Mouse (Mus musculus) ovary, postnatal 10 days (tissue): ENCODE data around the gene Trpc1.

Experiments used
- DNase-seq: peaks from one replicate; pipeline ENCODE4 v3.0.0; 2022; ENCODE audit warnings: low spot score

Gene Trpc1

GRCm38 (mm10) chr9:95750037-95750511, at the start of gene Trpc1:
Trpc1 (minus strand) TSS chr9:95750375.
- DNase-seq = peak; percentile 53

- no peak for DNase-seq
Measured at GRCm38 (mm10) chr9:95796323-95796722, 46.1 kb upstream of the Trpc1 start.

GRCm38 (mm10) chr9:95795844-95796243, 45.7 kb upstream of the Trpc1 start:
- DNase-seq = no peak

- no peak for DNase-seq
Measured at GRCm38 (mm10) chr9:95795077-95795784, 45.1 kb upstream of the Trpc1 start.

- DNase-seq = no peak
Measured at GRCm38 (mm10) chr9:95793986-95794744, 44.0 kb upstream of the Trpc1 start.

- DNase-seq = no peak
Measured at GRCm38 (mm10) chr9:95784888-95785511, 34.8 kb upstream of the Trpc1 start.

GRCm38 (mm10) chr9:95783646-95784293, 33.6 kb upstream of the Trpc1 start:
- no peak for DNase-seq

GRCm38 (mm10) chr9:95771671-95772070, 21.5 kb upstream of the Trpc1 start:
- DNase-seq = no peak

- DNase-seq = no peak
Measured at GRCm38 (mm10) chr9:95763218-95763617, 13.0 kb upstream of the Trpc1 start.

GRCm38 (mm10) chr9:95762228-95762627, 12.1 kb upstream of the Trpc1 start:
- DNase-seq = no peak

- DNase-seq = no peak
Measured at GRCm38 (mm10) chr9:95761381-95761780, 11.2 kb upstream of the Trpc1 start.

- DNase-seq = no peak
Measured at GRCm38 (mm10) chr9:95750746-95751145, 571 bp upstream of the Trpc1 start.

- DNase-seq = no peak
Measured at GRCm38 (mm10) chr9:95749461-95749928, 680 bp downstream of the Trpc1 start.

GRCm38 (mm10) chr9:95747298-95747697, 2.9 kb downstream of the Trpc1 start:
- no peak for DNase-seq

- DNase-seq = no peak
Measured at GRCm38 (mm10) chr9:95744845-95745613, 5.1 kb downstream of the Trpc1 start.

- DNase-seq = no peak
Measured at GRCm38 (mm10) chr9:95736238-95736637, 13.9 kb downstream of the Trpc1 start.

GRCm38 (mm10) chr9:95712574-95712973, 37.6 kb downstream of the Trpc1 start:
- DNase-seq = no peak

GRCm38 (mm10) chr9:95708943-95709342, 41.2 kb downstream of the Trpc1 start:
- no peak for DNase-seq

GRCm38 (mm10) chr9:95705371-95705770, 44.8 kb downstream of the Trpc1 start:
- no peak for DNase-seq

- no peak for DNase-seq
Measured at GRCm38 (mm10) chr9:95704078-95704477, 46.1 kb downstream of the Trpc1 start.

GRCm38 (mm10) chr9:95699273-95699672, 50.9 kb downstream of the Trpc1 start:
- no peak for DNase-seq
